Mouse (Mus musculus) kidney, adult 2 months (tissue): ENCODE data around the gene Ecsit. TPM values are rescaled to one million over a fixed set of nuclear protein-coding genes. Genes with fewer than 3 reads are reported as not detected.

ENCODE experiments used
- DNase-seq: peaks from one replicate; pipeline ENCODE4 v3.0.0; 2021
- H3K27ac ChIP-seq: fragments of 200-500 bp; 2 replicates; pipeline ENCODE4 v1.5.1; 2012; ENCODE audit warnings: low read depth, low read length, control low read depth, inconsistent platforms; ENCODE audit not compliant: insufficient read depth
- H3K27me3 ChIP-seq: fragments of 200-500 bp; replicated peaks from 2 replicates; pipeline ENCODE4 v1.6.1; 2012; ENCODE audit warnings: mild to moderate bottlenecking, moderate library complexity, low read length, inconsistent platforms; ENCODE audit not compliant: control insufficient read depth, insufficient read depth
- H3K36me3 ChIP-seq: fragments of 200-500 bp; 2 replicates; pipeline ENCODE4 v1.6.1; 2012; ENCODE audit warnings: mild to moderate bottlenecking, moderate library complexity, low read length, inconsistent platforms; ENCODE audit not compliant: control insufficient read depth, insufficient read depth
- H3K4me1 ChIP-seq: fragments of 200-500 bp; 2 replicates; pipeline ENCODE4 v1.6.1; 2011; ENCODE audit warnings: low read length; ENCODE audit not compliant: control insufficient read depth, insufficient read depth
- H3K4me3 ChIP-seq: fragments of 200-500 bp; 2 replicates; pipeline ENCODE4 v1.5.1; 2011; ENCODE audit warnings: mild to moderate bottlenecking, low read depth, low read length, control low read depth; ENCODE audit not compliant: insufficient read depth
- CTCF ChIP-seq: fragments of 200-500 bp; conservative IDR thresholded peaks from 2 replicates; pipeline ENCODE4 v1.5.1; 2011; ENCODE audit warnings: low read depth, mild to moderate bottlenecking, control low read depth, low read length, moderate library complexity, mixed read lengths; ENCODE audit not compliant: insufficient read depth, insufficient read length
- POLR2A ChIP-seq: fragments of 200-500 bp; IDR thresholded peaks from one replicate; pipeline ENCODE4 v1.6.1; 2011; ENCODE audit warnings: low read depth, low read length, control low read depth
- WGBS: fragments of 180-500 bp; shearing (Covaris S2); methylation state at CpG from one replicate; pipeline ENCODE4 v1.1.7; 2018; 5-methylcytosine and 5-hydroxymethylcytosine counted together
- polyA plus RNA-seq: library from polyadenylated mRNA; depleted of rRNA; stranded (reverse); fragments of >200 nt; gene quantifications from 2 replicates; pipeline ENCODE4 v1.2.3, GENCODE M21; 2012; rRNA removed

Ecsit gene
- polyA plus RNA-seq = 130 and 143 TPM in 2 replicates

- TF ChIP-seq POLR2A (no peak), CTCF (no peak)
- Histone ChIP-seq H3K4me3 (peak within 1 kb of the TSS; percentile 83), H3K36me3 (no peaks in the 10 kb centered on the region), H3K27ac (peak within 1 kb of the TSS; percentile 87), H3K4me1 (peaks cover 5% of the 10 kb centered on the region; the same call in 1 of the 2 replicates), H3K27me3 (no peaks in the 10 kb centered on the region)
- peak; percentile 99 for DNase-seq
- WGBS = under 1% methylated on average over 48 of the region's 48 CpGs
Measured at GRCm38 (mm10) chr9:22085022-22085834, at the start of gene Ecsit. TSS of gene Ecsit (minus strand) at chr9:22085438.

GRCm38 (mm10) chr9:22134246-22134890 is 49.1 kb upstream of the Ecsit start:
- TF ChIP-seq POLR2A (no peak), CTCF (no peak)
- no peaks in the 10 kb centered on the region for H3K36me3 ChIP-seq
- no peak overlapping the region for H3K4me3 ChIP-seq
- DNase-seq = no peak
- H3K27ac ChIP-seq = no peak overlapping the region
- no peaks in the 10 kb centered on the region for H3K27me3 ChIP-seq
- H3K4me1 ChIP-seq = peaks cover 6% of the 10 kb centered on the region; the same call in 1 of the 2 replicates
- WGBS = 81% methylated on average over 7 of the region's 7 CpGs

DNA sequence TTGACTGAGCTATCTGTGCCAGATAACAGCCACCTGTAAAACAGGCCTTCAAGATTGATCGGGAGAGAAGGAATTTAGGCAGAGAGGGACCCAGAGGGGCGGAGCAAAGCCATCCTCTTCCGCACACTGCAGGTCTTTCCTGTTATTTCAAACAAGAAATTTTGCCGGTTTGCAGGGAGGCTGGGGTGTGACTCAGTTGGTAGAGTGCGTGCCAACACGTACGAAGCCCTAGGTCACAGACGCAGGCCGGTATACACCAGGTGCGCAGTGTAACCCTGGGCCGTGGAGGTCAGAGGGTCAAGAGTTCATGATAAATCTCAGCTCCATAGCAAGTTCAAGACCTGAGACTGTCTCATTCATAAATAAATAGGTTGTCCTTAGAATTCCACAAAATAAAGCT is 47.0 kb upstream of the Ecsit start:
- DNase-seq = no peak
- WGBS = 71% methylated on average over 11 of the region's 11 CpGs
- TF ChIP-seq CTCF (no peak), POLR2A (no peak)
- H3K4me3 ChIP-seq = peak overlapping the region; percentile 47; the same call in 1 of the 2 replicates
- H3K36me3 ChIP-seq = no peaks in the 10 kb centered on the region
- no peaks in the 10 kb centered on the region for H3K27me3 ChIP-seq
- peaks cover 6% of the 10 kb centered on the region; the same call in 1 of the 2 replicates for H3K4me1 ChIP-seq
- H3K27ac ChIP-seq = no peak overlapping the region

DNA sequence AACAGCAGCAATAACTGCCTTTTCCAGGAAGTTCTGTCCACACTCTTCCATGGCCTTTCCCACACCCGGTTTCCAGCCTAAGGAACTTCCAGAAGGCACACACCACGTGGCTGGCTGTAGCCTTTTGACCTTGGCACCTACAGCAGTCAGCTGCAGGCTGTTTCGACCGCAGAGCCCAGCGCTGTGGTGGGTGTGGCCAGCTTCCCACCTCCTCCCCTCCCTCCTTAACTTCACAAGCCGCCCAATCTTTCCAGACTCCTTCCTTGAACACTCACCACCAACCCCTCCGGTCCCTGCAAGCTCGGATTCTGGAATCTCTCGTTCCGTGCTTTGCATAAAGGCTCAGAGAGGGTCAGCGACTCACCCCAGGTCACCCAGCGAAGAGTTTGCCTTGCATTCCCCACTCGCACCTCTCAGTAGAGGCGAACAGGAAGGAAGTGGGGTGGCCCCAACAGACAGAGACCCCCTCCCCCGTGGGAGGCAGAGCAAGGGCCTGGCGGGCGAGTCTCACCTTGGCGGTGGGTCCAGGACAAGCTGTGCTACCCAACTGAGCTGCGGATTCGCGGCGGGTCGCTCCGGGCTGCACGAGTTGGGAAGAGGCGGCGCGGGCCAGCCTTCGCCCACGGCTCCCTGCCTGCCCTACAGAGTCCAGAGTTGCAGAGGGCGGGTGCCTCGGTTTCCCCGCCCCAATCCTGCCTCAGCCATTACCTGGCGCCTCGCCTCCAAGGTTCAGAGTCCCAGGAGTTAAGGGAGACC is 46.2 kb upstream of the Ecsit start:
- peak overlapping the region; percentile 7; the same call in 1 of the 2 replicates for H3K27ac ChIP-seq
- peak overlapping the region; percentile 47 for H3K4me3 ChIP-seq
- H3K27me3 ChIP-seq = no peaks in the 10 kb centered on the region
- DNase-seq = peak; percentile 82
- H3K36me3 ChIP-seq = no peaks in the 10 kb centered on the region
- TF ChIP-seq POLR2A (no peak), CTCF (no peak)
- H3K4me1 ChIP-seq = peaks cover 6% of the 10 kb centered on the region; the same call in 1 of the 2 replicates
- WGBS = 5% methylated on average over 35 of the region's 35 CpGs

DNA sequence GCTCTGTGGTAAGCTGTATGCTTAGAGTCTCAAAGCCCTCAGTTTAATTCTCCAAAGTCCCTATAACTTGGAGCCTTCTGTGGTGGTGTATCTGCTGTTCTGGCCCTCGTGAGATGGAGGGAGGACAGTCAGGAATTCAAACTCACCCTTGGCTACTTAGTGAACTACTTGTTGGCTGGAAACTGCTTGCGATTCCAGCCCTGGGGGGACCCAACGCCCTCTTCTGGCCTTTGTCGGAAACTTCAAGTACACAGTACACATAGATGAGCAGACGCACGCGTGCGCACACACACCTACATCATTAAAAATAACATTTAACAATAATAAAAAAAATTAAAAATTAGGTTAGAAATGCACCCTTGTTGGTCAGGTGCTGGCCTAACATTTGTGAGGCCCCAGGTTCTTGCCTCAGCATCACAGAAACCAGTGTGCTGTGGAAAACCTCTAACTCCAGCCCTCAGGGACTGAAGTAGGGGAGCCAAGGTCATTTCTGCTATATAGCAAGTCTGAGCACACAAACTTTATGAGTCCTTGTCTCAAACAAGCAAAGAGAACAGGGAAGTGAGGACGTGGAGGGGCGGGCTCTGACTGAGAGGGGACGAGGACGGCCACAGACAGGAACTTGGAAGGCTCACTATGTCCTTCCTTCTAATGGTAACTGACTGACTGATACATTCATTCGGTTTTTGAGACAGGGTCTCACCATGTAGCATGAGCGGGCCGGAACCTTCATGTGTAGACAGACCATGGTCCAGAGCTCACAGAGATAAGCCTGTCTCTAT is 40.2 kb upstream of the Ecsit start:
- no peak for DNase-seq

GRCm38 (mm10) chr9:22124169-22124568 is 38.9 kb upstream of the Ecsit start:
- 87% methylated on average over 3 of the region's 3 CpGs for WGBS

More for the DNA sequence above, 40.2 kb upstream of the Ecsit start:
- no peaks in the 10 kb centered on the region for H3K4me1 ChIP-seq
- no peaks in the 10 kb centered on the region for H3K36me3 ChIP-seq
- no peak for TF ChIP-seq CTCF
- TF ChIP-seq POLR2A = no peak
- H3K4me3 ChIP-seq = no peak overlapping the region
- 89% methylated on average over 15 of the region's 15 CpGs for WGBS
- no peaks in the 10 kb centered on the region for H3K27me3 ChIP-seq
- no peak overlapping the region for H3K27ac ChIP-seq

More at GRCm38 (mm10) chr9:22124169-22124568, 38.9 kb upstream of the Ecsit start:
- Histone ChIP-seq H3K36me3 (no peaks in the 10 kb centered on the region), H3K27ac (no peak overlapping the region), H3K4me1 (no peaks in the 10 kb centered on the region), H3K4me3 (no peak overlapping the region), H3K27me3 (no peaks in the 10 kb centered on the region)
- DNase-seq = no peak
- TF ChIP-seq CTCF (no peak), POLR2A (no peak)
